Mouse (Mus musculus): ENCODE data around the gene Olfr769.
"Not testable (repeated sequence)": the region's sequence is repeated elsewhere in the genome, so short reads cannot be mapped to it uniquely, and the experiment has no call there.

Olfr769 gene

DNA sequence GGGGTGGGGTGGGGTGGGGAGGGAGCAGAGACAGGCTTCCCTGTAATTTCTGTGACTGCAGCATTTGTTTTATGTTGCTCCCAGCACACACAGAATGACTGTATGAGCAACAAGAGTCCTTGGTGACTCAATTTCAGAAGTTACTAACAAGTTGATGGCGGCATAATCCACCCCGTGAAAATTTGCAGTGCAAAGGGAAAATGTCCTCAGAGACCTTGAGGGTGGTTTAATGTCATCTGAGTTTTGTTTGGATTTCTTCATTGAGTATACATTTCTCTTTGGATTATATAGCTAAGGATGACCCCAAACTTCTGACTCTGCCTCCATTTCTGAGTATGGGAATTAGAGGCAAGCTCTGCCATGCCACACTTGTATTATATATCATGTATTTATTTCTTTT, at the start of gene Olfr769:
TSS of gene Olfr769 (minus strand) at position 101 of the 400 bp plus-strand sequence.
- DNase-seq (ENCODE audit: extremely low read depth, low read depth), result no peak

GRCm38 (mm10) chr10:129164651-129165050, 47.0 kb upstream of the Olfr769 start, which contains the start of gene Olfr771:
TSS of gene Olfr771 (minus strand) at chr10:129164751.
- no peak for DNase-seq (ENCODE audit: extremely low read depth, low read depth)

GRCm38 (mm10) chr10:129138898-129139297, 21.2 kb upstream of the Olfr769 start, which contains the start of gene Olfr770:
TSS of gene Olfr770 (minus strand) at chr10:129138998.
- no peak for DNase-seq (ENCODE audit: extremely low read depth, low read depth)

DNA sequence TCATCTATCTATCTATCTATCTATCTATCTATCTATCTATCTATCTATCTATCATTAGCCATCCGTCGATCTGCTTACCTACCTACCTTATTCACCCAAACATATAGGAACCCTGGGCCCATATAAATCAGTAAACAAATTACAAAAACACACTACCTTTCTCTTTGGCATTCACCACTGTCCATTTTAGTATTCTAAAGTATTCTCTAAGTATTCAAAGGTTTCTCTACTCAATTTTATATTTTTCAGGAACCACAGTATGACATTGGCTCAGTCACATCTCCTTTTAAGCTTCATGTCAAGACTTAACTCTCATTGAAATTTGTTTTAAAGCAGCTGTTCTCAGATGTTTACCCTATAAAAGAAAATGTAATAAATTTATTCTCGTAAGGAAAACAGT, 2.5 kb downstream of the Olfr769 start:
- no peak for DNase-seq (ENCODE audit: extremely low read depth, low read depth)

DNA sequence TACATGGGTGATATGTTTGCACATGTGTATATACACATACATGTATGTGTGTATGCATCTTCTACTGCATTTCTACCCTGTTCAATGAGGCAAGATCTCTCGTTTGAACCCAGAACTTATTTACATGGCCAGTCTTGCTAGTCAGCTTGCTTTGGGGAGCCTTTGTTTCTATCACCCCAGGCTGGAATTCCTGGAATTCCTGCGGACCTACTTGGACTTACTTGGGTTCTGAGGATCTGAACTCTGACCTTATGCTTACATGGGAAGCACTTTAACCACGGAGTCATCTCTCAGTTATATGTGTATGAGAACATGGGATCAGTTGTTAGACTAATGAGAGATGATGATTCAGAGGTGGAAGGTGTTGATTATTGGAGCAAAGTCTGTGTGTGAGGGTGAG, 16.4 kb downstream of the Olfr769 start:
- DNase-seq (ENCODE audit: extremely low read depth, low read depth), result no peak

DNA sequence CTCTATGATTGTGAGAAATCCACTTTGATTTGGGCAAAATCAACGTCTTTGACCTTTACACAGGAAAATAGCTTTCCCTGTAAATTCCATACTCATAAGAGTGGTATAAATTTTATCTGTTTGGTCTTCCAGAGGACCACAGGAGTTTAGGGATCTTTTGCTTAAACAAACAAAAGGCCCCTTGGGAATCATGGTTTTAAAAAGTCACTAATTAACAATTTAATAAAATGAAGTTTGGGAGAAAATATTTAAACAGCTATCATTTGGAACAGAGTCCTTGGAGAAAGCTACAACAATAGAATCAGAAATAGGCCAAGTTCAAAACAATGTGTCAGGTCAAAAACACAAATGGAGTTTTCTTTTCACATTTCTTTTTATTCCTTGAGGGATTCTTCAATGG, 18.4 kb downstream of the Olfr769 start, which contains the start of gene Olfr768:
TSS of gene Olfr768 (minus strand) at position 101 of the 400 bp plus-strand sequence.
- no peak for DNase-seq (ENCODE audit: extremely low read depth, low read depth)

- not testable (repeated sequence) for DNase-seq (ENCODE audit: extremely low read depth, low read depth)
Observed at GRCm38 (mm10) chr10:129082810-129083209, 34.9 kb downstream of the Olfr769 start, which contains the start of gene Olfr767. TSS of gene Olfr767 (minus strand) at chr10:129082910.

- DNase-seq (ENCODE audit: extremely low read depth, low read depth), result no peak
Observed at GRCm38 (mm10) chr10:129068877-129069276, 48.8 kb downstream of the Olfr769 start, which contains the start of gene Olfr766-ps1. TSS of gene Olfr766-ps1 (minus strand) at chr10:129068977.
